Mouse (Mus musculus): ENCODE measurements at regions not wholly inside any gene's neighbourhood (a gene's known extent, or its start where the extent isn't known, plus 50 kb on each side); places are given as distances from the start of the nearest gene placed in this dataset.

DNA sequence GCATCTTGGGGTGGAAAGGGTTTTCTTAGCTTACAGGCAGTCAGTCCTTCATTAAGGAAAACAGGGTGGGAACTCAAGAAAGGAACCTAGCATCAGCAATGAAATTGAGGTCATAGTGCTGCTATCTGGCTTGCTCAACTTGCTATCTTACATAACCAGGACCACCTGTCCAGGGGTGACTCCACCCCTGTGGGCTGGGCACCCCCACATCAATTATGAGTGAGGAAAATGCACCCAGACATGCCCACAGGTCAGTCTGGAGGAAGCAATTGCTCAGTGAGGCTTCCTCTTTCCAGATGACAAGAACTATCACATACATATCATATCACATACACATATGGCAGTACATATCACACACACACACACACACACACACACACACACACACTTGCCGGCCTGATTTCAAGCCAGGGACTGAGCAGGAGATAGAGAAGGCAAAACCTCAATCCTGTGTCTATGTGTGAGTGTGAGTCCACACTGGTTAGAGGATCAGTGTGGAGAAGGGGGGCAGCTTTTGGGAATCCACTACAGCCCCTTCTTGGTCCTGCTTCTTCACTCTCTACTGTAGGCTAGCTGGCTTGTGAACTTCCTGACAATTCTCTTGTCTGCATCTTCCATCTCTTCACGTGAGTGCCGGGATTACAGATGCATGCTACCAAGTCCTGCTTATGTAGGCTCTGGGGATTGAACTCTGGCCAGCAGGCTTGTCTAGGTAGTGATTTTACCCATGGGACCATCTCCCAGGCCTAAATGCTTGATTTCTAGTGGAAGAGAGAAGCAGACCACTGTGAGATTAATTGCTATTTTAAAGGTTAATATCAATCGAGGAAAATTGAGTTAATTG, 96.4 kb upstream of the Pgrmc2 start:
- no peak for DNase-seq (ENCODE audit: low read depth, low spot score)

DNA sequence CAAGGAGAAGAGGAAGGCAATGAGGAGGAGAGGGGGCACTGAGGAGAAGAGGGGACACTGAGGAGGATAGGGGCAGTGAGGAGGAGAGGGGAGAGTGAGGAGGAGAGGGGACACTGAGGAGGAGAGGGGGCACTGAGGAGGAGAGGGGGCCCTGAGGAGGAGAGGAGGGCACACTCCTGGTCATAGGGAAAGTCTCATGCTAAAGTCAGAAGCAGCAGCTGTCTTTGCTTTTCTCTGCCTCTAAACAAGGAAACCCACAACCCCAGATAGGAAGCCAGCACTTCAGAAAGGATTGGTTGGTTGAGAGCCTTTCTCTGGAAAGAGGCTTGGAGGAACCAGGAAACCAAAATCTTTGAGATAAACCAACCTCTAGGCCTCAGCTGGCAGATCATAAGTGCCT, 94.3 kb upstream of the Pgrmc2 start:
- DNase-seq (ENCODE audit: low read depth, low spot score) = no peak

DNA sequence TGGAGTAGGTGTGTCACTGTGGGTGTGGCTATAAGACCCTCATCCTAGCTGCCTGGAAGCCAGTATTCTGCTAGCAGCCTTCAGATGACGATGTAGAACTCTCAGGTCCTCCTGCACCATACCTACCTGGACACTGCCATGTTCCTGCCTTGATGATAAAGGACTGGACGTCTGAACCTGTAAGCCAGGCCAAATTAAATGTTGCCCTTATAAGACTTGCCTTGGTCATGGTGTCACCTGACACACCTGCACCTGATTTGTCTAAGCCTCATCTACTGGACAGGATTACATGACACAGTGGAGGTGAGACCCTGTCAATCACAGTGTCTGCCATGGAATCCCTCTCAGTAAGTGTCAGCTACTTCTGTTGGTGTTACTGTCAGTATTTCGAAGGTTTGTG, 92.5 kb upstream of the Pgrmc2 start:
- DNase-seq (ENCODE audit: low read depth, low spot score) = no peak

DNA sequence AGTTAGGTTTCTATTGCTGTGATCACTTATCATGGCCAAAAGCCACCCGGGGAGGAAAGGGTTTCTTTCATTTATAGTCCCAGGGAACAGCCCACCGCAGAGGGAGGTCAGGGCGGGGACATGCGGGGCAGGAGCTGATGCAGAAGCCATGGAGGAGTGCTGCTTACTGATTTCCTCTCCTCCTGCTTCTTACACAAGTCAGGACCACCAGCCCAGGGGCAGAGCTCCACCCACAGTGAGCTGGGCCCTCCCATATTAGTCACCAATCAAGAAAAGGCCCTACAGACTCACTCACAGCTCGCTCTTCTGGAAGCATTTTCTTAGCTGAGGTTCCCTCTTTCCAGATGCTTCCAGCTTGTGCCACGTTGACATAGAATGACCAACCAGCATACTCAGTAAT, 90.7 kb upstream of the Pgrmc2 start:
- DNase-seq (ENCODE audit: low read depth, low spot score) = no peak

DNA sequence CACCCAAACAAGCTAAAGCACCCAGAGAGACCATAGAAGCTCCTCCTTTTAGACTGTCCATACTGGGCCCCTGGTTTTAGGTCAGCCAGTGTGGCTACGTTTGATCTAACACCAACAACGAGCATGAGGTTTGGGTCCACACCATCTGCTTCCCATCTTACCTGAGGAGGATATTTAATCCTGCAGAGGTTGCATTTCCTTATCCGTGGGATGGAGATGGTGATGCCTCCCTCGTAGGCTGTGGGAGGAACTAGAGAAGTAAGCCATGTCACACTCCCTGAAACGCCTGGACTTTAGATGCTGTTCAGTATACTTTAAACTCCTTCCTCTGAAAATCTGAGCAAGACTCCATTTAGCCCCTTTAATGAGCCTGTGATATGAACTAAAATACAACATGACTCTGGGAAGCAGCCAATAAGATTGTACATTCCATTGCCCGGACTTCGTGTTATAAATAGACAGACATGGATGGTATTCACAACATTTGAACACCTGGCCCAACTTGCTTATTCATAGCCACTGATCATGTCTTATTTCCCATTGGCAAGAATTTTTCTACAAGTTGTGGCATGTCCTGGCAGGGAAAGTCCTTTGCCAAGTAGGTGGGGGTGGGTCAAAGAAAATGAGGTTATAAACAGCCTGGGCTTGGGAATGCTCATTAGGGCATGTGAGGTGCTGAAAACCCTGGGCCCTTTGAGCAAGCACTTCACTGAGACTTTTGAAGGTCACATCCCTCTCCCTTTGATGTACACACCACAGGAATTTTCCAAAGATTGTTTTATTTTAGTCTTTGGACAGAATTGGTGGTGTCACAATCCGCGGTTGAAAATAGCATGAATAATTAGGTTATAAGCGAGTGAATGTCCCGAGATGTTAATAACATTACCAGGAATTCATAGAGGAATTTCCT, 89.7 kb upstream of the Pgrmc2 start:
- no peak for DNase-seq (ENCODE audit: low read depth, low spot score)

DNA sequence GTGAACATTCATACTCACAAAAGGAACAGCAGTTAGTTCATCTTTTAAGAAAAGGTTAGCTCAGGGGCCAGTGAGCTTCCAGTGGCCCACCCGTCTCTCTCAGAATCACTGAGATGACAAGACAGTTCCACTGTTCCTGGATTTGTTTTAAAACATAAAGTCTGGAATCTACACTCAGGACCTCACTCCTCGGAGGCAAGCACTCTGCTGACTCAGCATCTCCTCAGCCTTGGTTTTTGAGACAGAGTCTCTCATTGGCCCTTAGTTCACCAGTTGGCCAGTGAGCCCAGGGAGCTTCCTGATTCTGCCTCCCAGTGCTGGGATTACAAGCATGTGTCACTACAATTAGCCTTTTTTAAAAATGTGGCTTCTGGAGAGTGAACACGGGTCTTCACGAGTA, 88.9 kb upstream of the Pgrmc2 start:
- no peak for DNase-seq (ENCODE audit: low read depth, low spot score)

DNA sequence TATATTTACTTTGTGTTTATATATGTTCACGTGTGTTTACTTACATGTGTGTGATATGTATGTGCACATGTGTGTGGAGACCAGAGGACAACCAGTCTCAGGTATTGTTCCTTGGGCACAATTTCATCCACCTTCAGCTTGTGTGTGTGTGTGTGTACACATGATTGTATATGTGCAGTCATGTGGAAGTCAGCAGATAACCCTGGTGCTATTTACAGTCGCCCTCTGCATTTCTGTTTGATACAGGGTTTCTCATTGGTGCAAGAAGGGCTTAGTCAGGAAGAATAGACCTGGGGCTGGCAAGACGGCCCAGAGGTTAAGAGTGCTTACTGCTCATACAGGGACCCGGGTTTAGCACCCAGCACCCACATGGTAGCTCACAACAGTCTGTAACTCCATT, 88.5 kb upstream of the Pgrmc2 start:
- no peak for DNase-seq (ENCODE audit: low read depth, low spot score)

DNA sequence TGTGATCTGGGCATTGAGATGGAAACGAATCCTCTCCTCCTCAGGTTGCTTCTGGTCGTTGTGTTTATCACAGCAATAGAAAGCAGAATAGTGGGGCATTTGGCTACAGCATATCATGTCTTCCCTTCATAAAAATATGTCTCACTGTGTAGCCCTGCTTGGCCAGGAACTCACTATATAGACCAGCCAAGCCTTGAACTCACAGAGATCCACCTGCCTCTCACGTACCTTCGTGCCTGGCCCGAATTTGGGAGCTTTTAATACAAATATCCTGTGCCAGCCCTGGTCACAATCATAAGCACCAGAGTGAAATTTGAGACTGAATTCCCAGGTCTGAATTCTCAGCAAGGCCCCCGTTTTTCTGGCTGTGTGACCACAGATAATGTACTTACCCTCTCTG, 87.7 kb upstream of the Pgrmc2 start:
- DNase-seq (ENCODE audit: low read depth, low spot score) = no peak

DNA sequence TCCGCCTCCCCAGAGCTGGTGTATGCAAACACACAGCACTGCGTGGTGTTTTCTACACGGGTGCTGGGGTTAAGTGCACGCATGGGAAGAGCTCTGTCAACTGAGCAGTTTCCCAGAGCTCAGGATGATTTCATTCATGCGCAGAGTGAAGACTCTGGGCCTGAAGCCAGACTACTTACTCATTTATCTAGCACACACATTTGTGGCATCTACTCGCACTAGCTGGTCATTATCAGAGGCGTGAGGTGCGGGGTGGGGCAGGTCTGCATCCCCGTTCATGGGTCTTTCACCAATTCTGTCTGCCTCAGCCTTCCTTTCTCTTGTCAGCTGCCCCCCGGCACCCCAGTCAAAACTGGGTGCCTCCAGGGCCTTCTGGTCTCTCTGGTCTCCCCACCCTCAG, 86.6 kb upstream of the Pgrmc2 start:
- no peak for DNase-seq (ENCODE audit: low read depth, low spot score)

DNA sequence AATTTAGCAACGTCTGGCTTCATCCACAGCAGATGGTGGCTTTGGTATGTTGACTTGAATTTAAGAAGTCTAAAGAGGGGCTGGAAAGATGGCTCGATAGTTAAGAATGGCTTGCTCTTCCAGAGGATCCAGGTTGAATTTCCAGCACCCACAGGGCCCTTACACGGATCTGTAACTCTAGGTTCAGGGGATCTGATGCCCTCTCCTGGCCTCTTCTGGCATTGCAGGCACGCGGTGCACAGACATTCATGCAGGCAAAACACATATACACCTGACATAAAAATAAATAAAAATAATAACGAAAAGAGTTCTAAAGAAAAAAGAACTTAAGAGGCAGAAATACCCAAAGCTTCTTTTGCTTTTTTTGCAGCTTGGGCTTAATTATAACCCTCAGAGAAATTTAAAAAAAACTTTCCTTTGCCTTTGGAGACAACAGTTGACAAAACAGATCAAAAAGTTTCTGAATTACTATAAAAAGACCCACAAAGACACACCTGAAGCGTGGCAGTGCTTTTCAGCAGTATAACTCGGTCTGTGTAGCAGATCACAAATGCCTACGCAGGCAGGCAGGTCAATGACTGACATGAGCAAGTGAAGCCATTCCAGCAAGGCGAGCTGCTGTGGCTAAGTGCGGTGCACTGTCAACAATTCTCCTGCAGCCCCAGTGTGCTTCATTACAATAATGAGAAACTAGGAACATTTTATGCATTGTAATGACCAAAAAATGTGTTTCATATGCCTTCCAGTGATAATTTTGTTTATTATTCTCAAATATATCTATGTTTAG, 85.5 kb upstream of the Pgrmc2 start:
- peak; percentile 39 for DNase-seq (ENCODE audit: low read depth, low spot score)

DNA sequence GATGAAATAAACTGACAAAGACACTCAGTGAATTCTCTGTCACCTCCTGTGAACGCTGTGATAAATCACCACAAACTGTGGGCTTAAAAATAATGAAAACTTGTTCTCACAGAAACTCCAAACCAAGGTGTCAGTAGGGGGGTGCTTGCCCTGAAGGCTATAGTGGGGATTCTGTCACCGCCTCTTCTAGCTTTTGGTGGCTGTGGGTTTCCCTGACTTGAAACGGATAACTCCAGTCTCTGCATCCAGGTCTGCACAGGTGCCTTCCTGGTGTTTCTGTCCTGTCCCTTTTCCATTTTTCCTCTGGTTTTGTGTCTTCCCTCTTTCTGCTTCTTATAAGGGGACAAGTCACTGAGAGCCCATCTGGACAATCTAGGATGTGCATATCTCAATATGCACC, 84.6 kb upstream of the Pgrmc2 start:
- no peak for DNase-seq (ENCODE audit: low read depth, low spot score)

DNA sequence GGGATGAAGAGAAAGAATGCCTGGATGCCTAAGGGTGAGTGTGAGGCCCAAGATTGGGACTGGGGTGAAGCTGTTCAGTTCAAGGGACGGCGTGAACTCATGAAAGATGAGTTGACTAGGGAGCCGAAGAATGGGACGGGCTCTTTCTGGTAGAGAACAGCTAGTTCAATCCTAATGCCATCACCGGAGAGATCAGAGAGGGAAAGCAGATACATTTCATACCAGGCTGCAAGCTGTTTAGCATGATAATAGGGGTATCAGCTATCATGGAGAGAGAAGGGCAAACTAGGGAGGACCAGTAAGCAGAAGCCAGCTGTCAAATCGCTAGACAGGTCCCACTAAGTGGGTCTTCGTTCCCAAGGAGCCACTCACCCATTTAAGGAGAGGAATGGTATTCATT, 81.9 kb upstream of the Pgrmc2 start:
- no peak for DNase-seq (ENCODE audit: low read depth, low spot score)

DNA sequence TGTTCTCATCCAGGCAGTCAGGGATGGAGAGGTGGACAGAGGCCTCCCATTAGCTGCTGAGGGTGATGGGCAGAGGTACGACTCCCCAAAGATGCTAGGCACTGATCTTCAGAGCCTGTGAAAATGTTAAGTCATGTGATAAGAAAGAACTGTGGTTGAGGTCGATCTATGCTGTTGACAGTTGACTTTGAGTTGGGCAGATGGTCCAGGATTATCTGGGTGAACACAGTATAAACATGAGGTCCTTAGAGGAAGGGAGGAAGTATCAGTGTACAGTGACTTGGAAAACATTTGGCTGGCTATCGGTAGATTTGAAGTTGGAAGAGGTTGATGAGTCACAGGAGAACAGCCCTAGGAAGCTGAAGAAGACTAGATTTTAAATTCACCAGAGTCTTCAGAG, 80.9 kb upstream of the Pgrmc2 start:
- no peak for DNase-seq (ENCODE audit: low read depth, low spot score)

DNA sequence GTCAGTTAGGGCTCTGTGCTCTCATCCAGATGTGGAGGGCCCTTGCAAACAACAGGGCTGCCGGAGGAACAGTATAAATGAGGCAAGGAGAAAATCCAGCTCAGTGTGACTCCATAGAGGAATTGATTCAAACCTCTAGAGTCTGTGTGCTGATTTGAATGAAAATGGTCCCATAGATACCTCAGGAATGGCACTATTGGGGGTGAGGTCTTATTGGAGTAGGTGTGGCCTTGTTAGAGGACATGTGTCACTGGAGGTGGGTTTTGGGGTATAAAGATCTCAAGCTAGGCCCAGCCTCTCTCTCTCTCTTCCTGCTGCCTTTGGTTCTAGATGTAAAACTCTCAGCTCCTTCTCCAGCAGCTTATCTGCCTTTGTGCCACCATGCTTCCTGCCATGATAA, 79.7 kb upstream of the Pgrmc2 start:
- DNase-seq (ENCODE audit: low read depth, low spot score) = no peak

DNA sequence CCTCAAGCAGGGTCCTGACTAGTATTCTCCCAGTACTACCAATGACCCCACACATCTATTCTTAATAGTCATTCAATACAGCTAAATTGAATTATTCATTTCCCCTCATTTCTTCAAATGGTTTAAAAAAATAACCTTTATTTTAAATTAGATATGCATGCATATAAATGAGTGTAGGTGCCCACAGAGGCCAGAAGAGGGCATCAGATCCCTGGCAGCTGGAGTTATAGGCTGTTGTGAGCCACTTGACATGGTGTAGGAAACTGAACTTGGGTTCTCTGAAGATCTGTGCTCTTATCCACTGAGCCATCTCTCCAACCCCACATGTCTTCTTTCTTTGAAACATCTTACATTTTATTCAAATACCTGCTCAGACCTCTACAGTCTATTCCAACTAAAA, 77.8 kb upstream of the Pgrmc2 start:
- no peak for DNase-seq (ENCODE audit: low read depth, low spot score)

DNA sequence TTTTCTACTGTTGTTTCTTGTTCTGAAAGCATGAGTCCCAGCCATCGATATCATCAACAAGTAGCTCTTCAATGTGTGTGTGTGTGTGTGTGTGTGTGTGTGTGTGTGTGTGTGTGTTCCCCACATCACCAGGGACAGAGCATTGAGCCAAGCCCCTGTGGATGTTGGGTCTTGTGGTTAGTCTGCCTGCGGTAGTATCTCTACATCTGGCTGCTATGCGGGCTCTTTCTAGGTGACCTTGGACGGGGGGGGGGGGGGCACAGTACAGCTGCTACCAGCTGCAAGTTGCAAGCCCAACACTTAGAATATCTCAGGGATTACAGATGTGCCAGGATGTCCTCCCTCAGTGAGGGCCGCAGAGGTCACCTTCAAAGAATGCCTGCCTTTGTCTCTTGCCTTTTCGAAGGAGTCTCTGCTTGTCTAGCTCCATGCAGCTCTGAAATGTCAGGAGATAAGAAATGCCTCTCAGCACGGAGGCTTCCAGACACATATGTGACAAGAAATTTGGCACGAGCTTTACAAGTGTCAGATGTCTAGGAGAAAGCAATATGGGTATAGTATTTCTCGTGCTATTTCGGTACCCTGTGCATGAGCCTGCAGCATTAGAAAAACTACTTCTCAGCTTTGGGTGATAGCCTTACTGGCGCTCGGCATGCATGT, 75.6 kb upstream of the Pgrmc2 start:
- DNase-seq (ENCODE audit: low read depth, low spot score) = no peak

DNA sequence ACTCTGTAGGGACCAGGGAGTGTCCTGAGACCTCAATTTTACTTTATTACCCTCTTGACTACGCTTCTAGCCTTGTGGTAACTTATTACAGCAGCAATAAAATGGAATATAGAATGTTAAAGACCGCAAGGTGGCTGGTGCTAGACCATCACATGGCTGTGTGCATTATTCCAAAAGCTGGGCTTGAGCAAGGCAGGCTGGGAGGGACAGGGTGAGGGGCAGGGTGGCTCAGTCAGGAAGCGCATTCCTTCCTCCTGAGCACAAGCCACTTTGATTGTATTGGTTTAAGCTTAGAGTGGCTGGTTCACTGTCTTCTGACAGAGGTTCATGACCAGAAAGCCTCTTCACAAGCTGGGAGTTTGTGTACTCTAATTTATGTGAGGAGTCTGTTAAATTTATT, 74.6 kb upstream of the Pgrmc2 start:
- no peak for DNase-seq (ENCODE audit: low read depth, low spot score)

DNA sequence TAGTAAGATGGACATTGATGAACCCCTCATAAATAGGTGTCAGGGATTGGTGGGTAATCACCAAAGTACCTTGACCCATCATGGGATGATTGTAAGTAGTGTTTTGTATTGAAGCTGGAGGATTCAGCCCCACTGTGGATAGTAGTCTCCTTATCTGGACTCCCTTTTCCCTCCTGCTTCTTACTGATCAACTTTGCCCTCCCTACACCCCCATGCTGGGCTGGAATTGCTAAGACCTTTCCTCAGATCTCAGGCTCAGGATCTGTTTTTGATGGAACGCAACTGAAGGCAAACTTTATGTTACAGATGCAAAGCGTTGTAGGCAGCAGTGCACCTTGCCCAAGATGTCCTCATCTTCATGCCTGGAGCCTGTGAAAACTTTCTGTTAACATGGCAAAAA, 73.7 kb upstream of the Pgrmc2 start:
- DNase-seq (ENCODE audit: low read depth, low spot score) = no peak

DNA sequence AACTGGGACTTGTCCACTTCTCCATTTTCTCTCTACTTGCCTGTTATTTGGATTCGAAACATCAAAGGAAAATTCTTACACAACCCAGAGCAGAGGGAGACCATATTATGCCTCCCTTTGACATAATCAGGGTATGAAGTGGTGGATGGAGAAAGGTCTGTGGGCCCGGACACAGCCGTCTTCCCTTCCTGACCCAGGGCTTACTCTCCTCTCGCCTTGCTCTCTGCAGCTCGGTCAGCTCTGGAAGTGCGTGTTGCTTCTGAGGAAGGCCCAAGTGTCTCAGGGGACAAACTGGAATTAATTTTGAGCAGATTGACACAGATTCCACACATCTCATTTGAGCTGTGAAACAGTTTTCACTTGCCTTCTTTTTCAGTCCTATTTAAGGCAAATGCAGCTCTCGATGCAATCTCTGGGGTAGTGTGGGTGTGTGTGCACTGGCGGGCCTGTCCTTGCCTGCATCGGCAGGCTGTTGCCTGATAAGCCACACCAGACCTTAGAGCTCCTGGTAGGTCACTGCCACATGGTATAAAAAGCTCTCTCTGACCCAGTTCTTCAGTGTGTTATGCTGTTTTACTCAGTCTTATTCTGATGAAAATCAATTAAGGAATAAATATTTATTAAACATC, 72.4 kb upstream of the Pgrmc2 start:
- DNase-seq (ENCODE audit: low read depth, low spot score) = no peak

DNA sequence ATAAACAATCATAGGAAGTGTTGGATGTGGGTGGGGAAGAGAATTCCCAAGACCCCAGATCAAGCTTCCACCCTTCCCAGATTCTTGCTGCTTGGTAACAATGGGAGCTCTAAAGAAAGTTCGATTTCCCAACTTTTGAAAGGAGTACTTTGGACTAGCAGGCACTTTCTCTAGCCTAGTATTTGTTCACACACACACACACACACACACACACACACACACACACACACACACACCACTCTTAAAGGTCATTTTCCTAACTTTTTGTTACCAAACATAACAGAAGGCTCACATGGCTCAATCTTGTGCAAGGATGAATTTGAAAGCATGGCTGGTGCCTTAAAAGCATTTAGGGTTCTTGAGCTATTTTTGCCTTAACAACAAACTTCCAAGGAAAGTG, 71.6 kb upstream of the Pgrmc2 start:
- no peak for DNase-seq (ENCODE audit: low read depth, low spot score)

DNA sequence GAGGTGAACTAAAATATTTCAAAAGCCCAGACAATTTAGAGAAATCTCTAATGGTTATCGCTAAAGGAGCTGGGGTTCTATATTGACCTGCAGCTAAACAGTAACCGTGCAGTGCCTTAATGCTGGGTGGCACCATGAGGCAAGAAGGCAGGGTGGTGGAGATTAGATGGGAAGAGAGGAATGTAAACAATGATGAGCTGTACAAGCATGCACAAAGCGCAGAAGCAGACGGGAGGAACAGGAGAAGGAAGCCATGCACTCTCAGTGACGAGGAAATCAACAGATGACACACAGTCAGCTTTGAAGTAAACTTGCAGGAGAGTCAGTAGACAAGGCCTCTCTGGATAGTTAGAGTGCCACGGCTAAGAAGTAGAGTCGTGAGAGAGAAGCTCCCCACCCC, 69.1 kb upstream of the Pgrmc2 start:
- DNase-seq (ENCODE audit: low read depth, low spot score) = no peak
